Mouse (Mus musculus): ENCODE measurements at regions not wholly inside any gene's neighbourhood (a gene's known extent, or its start where the extent isn't known, plus 50 kb on each side); places are given as distances from the start of the nearest gene placed in this dataset.
"Not testable (repeated sequence)": the region's sequence is repeated elsewhere in the genome, so short reads cannot be mapped to it uniquely, and the experiment has no call there.

- DNase-seq (ENCODE audit: low read depth, low spot score) = no peak
Measured at GRCm38 (mm10) chr4:153160115-153160514, 322.5 kb downstream of the Ajap1 start.

DNA sequence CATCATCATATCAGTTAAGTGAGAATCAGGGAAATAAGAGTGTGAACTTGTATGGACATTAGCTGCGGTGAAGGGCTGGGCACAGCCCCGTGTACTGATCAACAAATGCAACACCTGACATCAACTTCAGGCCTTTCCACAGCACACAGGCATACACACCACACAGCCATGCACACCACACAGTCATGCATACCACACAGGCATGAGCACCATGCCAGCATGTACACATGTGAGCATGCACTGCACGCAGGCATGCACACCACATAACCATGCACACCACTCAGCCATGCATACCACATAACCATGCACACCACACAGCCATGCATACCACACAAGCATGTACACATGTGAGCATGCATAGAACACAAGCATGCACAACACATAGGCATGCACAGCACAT is 325.0 kb downstream of the Ajap1 start:
- no peak for DNase-seq (ENCODE audit: low read depth, low spot score)

DNA sequence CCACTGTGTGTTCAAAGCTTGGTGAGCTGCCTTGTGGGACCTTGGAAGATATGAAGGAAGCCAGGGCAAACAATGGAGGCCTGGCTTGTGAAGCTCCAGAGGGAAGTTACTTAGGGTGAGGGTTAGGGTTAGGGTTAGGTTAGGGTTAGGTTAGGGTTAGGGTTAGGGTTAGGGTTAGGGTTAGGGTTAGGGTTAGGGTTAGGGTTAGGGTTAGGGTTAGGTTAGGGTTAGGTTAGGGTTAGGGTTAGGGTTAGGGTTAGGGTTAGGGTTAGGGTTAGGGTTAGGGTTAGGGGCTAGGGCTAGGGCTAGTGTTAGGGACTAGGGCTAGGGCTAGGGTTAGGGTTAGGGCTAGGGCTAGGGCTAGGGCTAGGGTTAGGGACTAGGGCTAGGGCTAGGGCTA is 329.7 kb downstream of the Ajap1 start:
- not testable (repeated sequence) for DNase-seq (ENCODE audit: low read depth, low spot score)

GRCm38 (mm10) chr4:153133147-153133546 is 349.5 kb downstream of the Ajap1 start:
- DNase-seq (ENCODE audit: low read depth, low spot score) = no peak

DNA sequence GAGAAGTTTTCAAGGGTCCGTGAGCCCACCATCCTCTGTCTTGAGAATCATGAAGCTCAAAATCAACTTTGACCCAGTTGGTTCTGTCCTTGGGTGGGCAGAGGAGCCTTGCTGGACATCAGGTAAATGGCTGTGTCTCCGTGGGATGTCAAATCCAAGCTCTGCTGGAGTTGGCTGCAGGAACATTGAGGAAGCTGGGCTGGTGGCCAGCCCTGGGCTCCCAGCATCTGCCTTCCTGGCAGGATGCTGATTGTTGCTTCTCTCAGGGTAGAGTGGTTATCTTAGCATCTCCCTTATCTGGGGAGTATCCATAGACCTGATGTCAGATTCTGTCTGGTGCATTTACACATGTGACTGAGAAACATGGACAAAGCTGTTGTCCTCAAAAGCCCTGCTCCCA is 353.3 kb downstream of the Ajap1 start:
- DNase-seq (ENCODE audit: low read depth, low spot score) = no peak

DNA sequence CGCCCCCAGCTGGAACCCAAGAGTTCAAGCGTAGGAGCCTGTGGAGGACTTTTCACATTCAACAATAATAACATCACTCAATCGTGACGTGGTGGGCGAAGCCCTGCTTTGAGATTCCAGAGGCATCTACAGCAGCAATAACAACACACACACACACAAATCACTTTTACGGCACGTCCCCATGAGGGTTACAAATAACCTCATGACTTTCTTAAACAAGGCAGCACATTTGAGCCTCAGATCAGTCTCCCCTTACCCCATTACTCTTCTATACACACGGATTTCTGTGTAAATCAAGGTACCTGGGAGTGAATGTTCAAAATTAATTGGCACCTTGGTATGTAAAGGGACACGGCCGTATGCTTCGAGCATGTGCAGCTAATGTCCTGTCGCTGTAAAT is 354.4 kb downstream of the Ajap1 start:
- no peak for DNase-seq (ENCODE audit: low read depth, low spot score)

- DNase-seq (ENCODE audit: low read depth, low spot score) = no peak
Measured at GRCm38 (mm10) chr4:153120480-153120879, 362.1 kb downstream of the Ajap1 start.

DNA sequence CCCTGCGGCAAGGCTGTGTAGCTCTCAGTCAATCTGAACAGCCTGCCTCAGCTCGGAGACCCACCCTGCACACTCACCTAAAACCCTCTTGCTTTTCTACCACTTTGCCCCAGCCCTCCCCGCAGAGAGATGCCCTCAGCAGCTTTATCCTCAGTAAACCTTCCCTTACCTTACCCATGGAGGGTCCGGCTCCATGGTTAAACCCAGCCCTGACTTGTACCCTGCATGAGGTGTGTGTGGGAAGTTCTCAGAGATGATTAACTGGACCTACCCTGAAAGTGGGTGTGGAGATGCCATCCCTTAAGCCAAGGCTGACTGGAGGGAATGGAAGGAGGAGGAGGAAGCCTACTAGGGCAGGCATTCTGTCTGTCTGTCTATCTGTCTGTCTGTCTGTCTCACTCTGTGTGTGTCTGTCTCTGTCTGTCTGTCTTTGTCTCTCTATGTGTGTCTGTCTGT is 362.9 kb downstream of the Ajap1 start:
- no peak for DNase-seq (ENCODE audit: low read depth, low spot score)

DNA sequence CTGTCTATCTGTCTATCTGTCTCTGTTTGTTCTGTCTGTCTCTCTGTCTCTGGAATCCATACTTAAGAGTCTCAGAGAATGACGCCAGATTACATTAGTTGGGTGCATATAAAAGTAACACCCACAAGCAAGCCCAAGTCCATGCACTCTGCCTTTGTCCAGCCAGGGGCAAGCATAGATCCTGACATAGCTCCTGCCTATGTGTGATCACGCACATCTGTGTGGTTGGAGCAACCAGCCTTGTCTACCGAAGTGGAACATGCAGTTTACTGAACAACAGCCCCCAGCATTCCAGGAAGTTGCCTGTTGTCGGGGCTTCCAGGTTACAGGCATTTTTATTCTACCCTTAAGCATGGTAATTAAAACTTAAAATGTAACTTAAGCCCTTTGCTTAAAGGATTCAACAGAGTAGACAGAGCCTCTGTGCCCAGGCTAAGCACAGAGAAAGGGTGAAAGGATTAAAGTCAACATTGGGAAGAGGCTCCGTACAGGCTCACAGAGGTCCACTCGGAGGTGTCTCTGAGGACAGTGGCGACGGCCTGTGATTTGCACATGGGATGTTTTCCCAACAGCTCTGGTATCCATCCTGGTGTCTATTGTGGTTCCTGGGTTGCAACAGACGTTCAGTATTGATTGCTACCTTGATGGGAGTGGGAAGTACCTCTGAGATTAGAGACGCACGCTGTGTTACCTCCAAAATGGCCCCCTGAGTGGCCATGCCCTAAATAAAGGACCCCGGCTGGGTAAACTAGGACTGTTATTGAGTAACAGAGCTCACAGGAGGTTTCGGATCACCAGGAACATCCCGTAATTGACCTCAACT is 363.6 kb downstream of the Ajap1 start:
- peak; percentile 6 for DNase-seq (ENCODE audit: low read depth, low spot score)

DNA sequence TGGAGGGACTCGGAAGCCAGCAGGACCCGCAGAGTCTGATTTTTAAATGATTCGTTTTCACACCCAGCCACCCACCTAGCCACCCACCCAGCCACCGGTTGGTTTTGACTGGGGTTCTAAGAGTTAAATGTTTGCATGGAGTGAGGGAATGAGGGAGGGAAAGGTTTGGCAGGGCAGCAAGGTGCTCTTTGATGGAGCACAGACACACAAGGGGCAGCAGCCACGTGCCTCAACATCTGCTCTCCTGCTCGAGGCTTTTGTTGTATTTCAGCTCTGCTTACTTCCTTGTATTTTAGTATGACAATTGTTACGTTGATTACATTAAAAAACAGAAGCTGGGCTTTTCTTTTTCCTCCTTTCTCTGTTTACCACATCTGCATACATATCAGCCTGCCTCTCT is 367.6 kb downstream of the Ajap1 start:
- no peak for DNase-seq (ENCODE audit: low read depth, low spot score)

DNA sequence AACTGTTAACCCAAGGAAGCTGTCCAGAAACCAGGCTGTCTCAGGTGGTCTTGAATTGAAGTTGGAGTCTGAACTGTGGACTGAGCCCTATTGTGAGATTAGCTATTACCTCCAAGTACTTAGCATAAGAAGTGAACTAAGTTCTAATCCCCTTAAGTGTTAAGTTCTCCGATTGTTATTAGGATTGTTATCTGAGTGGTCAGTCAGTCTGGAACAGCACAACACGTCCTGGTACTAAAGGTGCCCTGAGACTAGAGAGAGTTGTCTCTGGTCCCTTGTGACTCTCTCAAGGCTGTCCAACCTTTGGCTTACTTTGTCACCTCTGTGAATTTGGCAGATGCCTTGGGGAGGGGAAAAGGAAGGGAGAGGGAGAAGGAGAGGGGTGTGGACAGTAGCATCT is 369.0 kb downstream of the Ajap1 start:
- DNase-seq (ENCODE audit: low read depth, low spot score) = no peak

- DNase-seq (ENCODE audit: low read depth, low spot score) = no peak
Measured at GRCm38 (mm10) chr4:153110291-153110746, 372.3 kb downstream of the Ajap1 start.

GRCm38 (mm10) chr4:153098591-153098990 is 384.0 kb downstream of the Ajap1 start:
- no peak for DNase-seq (ENCODE audit: low read depth, low spot score)

DNA sequence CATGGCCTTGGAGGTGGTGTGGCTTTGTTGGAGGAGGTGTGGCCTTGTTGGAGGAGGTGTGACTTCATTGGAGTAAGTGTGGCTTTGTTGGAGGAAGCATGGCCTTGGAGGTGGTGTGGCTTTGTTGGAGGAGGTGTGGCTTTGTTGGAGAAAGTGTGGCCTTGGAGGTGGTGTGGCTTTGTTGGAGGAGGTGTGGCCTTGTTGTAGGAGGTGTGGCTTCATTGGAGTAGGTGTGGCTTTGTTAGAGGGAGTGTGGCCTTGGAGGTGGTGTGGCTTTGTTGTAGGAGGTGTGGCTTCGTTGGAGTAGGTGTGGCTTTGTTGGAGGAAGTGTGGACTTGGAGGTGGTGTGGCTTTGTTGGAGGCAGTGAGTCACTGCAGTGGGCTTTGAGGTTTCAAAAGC is 385.0 kb downstream of the Ajap1 start:
- DNase-seq (ENCODE audit: low read depth, low spot score) = no peak

DNA sequence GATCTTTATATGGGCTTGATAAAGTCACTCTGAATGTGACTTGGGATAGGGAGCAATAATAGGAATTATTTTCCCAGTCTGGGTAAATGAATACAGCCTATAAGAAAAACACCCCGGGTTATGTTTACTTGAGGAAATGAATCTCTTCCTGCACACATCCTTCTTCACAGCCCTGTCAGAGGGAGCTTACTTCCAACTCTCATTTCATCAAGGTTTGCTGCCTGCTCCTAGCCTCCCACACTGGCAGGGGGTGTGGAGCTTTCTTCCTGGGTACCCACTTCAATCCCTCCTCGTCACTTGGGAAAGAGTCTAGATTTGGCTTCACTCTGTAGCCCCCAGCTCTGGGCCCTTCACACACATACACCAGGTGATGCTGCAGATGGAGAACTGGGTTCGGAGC is 389.5 kb downstream of the Ajap1 start:
- DNase-seq (ENCODE audit: low read depth, low spot score) = no peak

- DNase-seq (ENCODE audit: low read depth, low spot score) = no peak
Measured at GRCm38 (mm10) chr4:153082166-153082565, 400.4 kb downstream of the Ajap1 start.

GRCm38 (mm10) chr4:153074590-153074989 is 408.0 kb downstream of the Ajap1 start:
- no peak for DNase-seq (ENCODE audit: low read depth, low spot score)

GRCm38 (mm10) chr4:153070190-153070745 is 412.3 kb downstream of the Ajap1 start:
- DNase-seq (ENCODE audit: low read depth, low spot score) = no peak

- no peak for DNase-seq (ENCODE audit: low read depth, low spot score)
Measured at GRCm38 (mm10) chr4:153068484-153069033, 414.1 kb downstream of the Ajap1 start.

DNA sequence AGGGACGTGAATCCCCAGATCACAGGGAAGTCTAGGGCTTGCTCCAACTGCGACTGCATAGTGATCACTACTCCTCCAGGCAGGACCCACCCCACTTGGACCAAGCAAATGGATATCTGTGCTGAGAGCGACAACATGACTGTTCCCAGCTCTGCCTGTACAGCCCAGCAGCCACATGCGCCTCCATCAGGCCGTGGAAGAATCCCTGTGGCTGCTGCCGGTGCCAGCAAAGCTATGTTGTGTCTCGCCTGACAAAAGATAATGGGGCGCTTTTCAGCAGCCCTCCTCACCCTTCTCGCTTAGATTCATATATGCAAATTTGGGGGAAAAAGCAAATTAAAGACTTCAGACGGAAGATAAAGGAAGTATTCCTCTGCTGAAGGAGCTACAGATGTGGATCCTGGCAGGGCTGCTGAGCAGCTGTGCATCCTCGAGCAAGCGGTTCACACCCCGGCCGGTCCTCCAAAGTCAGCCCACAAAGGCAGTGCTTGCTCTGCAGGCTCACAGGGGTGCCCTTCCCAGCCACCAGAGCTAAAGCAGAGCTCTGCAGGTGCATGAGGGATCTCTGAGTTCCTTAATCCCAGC is 418.5 kb downstream of the Ajap1 start:
- no peak for DNase-seq (ENCODE audit: low read depth, low spot score)

DNA sequence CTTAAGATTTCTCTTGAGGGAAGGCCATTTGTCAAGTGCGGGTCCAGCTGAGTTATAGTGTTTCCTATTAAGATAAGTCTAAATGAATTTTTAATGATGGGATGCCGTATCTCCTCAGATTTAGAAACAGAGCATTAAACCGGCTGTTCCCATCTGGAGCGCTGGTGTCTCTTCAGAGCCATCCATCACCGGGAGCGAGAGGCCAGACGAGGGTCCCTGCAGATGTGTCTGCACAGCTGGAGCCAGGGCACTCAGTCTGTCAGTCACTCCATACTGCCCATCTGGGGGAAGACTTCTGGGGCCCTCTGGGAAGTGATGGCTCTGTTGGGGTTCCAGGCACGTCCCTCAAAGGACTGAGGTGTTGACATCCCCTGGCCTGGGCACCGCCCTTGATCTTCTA is 419.2 kb downstream of the Ajap1 start:
- DNase-seq (ENCODE audit: low read depth, low spot score) = no peak

DNA sequence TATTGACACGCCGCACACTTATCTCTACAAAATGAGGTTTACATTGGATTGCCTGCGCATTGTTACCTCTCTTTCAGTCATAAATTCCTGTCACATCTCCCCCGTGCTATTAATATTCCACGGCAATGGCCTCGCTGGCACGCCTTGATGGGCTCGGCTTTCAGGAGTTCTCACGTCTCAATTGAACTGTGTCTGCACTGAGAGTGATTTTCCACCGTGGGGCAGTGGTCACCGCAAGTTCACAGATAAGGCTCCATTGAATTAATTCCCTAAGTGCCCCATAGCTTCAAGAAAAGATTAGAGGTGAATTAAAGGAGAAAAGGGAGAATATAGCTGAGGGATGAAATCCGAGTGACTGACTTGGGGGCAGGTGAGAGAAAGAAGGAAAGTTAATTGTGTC is 424.5 kb downstream of the Ajap1 start:
- no peak for DNase-seq (ENCODE audit: low read depth, low spot score)

DNA sequence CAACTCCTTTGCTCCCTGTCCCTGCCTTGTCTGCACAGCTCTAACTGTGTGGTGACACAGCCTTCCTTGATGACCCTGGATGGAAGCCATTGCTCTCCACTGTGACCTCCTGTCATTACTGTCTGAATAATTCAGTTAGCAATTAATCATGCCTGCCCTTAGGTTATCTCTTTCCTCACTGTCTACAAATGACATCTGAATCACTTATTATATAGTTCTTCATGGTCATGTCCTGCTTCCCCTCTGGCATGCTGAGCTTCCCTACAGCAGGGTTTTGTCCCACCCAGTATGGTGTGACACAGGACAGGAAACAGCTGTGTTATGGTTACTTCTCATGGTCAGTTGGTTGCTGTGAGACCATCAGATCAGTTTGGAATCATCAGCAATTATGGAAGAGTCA is 458.9 kb downstream of the Ajap1 start:
- DNase-seq (ENCODE audit: low read depth, low spot score) = no peak

Data from forelimb bud, embryonic 11.5 days (tissue).